Mouse (Mus musculus): Measurements from ENCODE around the gene BC017158. TPM values are rescaled to one million over a fixed set of nuclear protein-coding genes. Genes with fewer than 3 reads are reported as not detected.
A peak's percentile ranks its signal among the peaks of the same experiment; 100 is the strongest.

Gene BC017158
- polyA plus RNA-seq, 1 experiment from 2014 or later = 23.3 TPM

- peak within 1 kb of the TSS; percentile 66 for H3K27ac ChIP-seq (ENCODE audit: low read length)
- H3K36me3 ChIP-seq (ENCODE audit: control insufficient read depth, insufficient read depth) = peaks cover 12% of the 10 kb centered on the region
- H3K4me1 ChIP-seq (ENCODE audit: control insufficient read depth, low read depth, low read length) = peaks cover 21% of the 10 kb centered on the region
- WGBS (ENCODE audit: insufficient replicate concordance) = 10% methylated on average over 26 of the region's 30 CpGs
- peak within 1 kb of the TSS; percentile 70 for H3K9ac ChIP-seq (ENCODE audit: low read depth, low read length)
- peak; percentile 53 for ATAC-seq (ENCODE audit: low read depth)
- peaks cover 6% of the 10 kb centered on the region for H3K27me3 ChIP-seq (ENCODE audit: control insufficient read depth, insufficient read depth, low read depth, low read length)
- no peaks in the 10 kb centered on the region for H3K9me3 ChIP-seq (replicated peaks; ENCODE audit: control insufficient read depth, low read length)
- H3K4me3 ChIP-seq (ENCODE audit: low read depth, low read length) = peak within 1 kb of the TSS; percentile 62
- H3K4me2 ChIP-seq (ENCODE audit: low read depth, low read length) = peak within 1 kb of the TSS; percentile 82
These were observed 51.2 kb downstream of the BC017158 start, which contains the start of gene Tgfb1i1 for GRCm38 (mm10) chr7:128246496-128247391. Gene Tgfb1i1 (plus strand): TSS chr7:128246812.

DNA sequence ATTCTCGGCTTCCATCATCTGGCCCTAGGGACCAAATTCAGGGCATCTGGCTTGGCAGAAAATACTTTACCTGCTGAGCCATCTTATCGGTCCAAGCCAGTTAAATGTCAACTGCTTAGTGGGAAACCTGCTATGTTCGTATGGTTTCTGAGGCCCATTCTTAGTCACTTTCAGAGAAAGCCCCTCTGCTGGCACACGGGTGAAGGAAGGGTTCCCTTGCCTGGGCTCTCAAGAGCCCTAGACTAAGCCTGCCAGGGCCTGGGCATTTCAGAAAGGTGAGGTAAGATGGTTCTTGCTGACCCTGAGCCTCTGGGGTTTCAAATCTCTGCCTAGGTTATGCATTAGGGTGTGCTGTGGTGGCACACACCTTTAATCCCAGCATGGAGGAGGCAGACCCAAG lies 52.4 kb downstream of the BC017158 start:
- Histone ChIP-seq H3K4me3 (ENCODE audit: low read depth, low read length) (no peak overlapping the region), H3K36me3 (ENCODE audit: control insufficient read depth, insufficient read depth) (peaks cover 15% of the 10 kb centered on the region), H3K9ac (ENCODE audit: low read depth, low read length) (no peak overlapping the region), H3K4me1 (ENCODE audit: control insufficient read depth, low read depth, low read length) (peaks cover 23% of the 10 kb centered on the region), H3K27me3 (ENCODE audit: control insufficient read depth, insufficient read depth, low read depth, low read length) (peaks cover 4% of the 10 kb centered on the region; the same call in 1 of the 2 replicates), H3K9me3 (replicated peaks; ENCODE audit: control insufficient read depth, low read length) (no peaks in the 10 kb centered on the region), H3K4me2 (ENCODE audit: low read depth, low read length) (no peak overlapping the region), H3K27ac (ENCODE audit: low read length) (no peak overlapping the region)
- WGBS (ENCODE audit: insufficient replicate concordance) = 71% methylated on average over 4 of the region's 4 CpGs
- ATAC-seq (ENCODE audit: low read depth) = no peak

GRCm38 (mm10) chr7:128244410-128245025 lies 53.5 kb downstream of the BC017158 start:
- no peak for ATAC-seq (ENCODE audit: low read depth)
- Histone ChIP-seq H3K4me1 (ENCODE audit: control insufficient read depth, low read depth, low read length) (peaks cover 17% of the 10 kb centered on the region), H3K4me3 (ENCODE audit: low read depth, low read length) (no peak overlapping the region), H3K4me2 (ENCODE audit: low read depth, low read length) (no peak overlapping the region), H3K27ac (ENCODE audit: low read length) (no peak overlapping the region), H3K9ac (ENCODE audit: low read depth, low read length) (no peak overlapping the region), H3K9me3 (replicated peaks; ENCODE audit: control insufficient read depth, low read length) (no peaks in the 10 kb centered on the region), H3K27me3 (ENCODE audit: control insufficient read depth, insufficient read depth, low read depth, low read length) (peaks cover 4% of the 10 kb centered on the region; the same call in 1 of the 2 replicates), H3K36me3 (ENCODE audit: control insufficient read depth, insufficient read depth) (peaks cover 21% of the 10 kb centered on the region)
- 86% methylated on average over 18 of the region's 18 CpGs for WGBS (ENCODE audit: insufficient replicate concordance)

GRCm38 (mm10) chr7:128243921-128244320 lies 54.0 kb downstream of the BC017158 start:
- ATAC-seq (ENCODE audit: low read depth) = no peak
- Histone ChIP-seq H3K4me1 (ENCODE audit: control insufficient read depth, low read depth, low read length) (peaks cover 22% of the 10 kb centered on the region), H3K4me3 (ENCODE audit: low read depth, low read length) (no peak overlapping the region), H3K36me3 (ENCODE audit: control insufficient read depth, insufficient read depth) (peaks cover 21% of the 10 kb centered on the region), H3K27me3 (ENCODE audit: control insufficient read depth, insufficient read depth, low read depth, low read length) (peaks cover 4% of the 10 kb centered on the region; the same call in 1 of the 2 replicates), H3K9ac (ENCODE audit: low read depth, low read length) (no peak overlapping the region), H3K27ac (ENCODE audit: low read length) (no peak overlapping the region), H3K4me2 (ENCODE audit: low read depth, low read length) (no peak overlapping the region), H3K9me3 (replicated peaks; ENCODE audit: control insufficient read depth, low read length) (no peaks in the 10 kb centered on the region)
- 86% methylated on average over 10 of the region's 10 CpGs for WGBS (ENCODE audit: insufficient replicate concordance)

DNA sequence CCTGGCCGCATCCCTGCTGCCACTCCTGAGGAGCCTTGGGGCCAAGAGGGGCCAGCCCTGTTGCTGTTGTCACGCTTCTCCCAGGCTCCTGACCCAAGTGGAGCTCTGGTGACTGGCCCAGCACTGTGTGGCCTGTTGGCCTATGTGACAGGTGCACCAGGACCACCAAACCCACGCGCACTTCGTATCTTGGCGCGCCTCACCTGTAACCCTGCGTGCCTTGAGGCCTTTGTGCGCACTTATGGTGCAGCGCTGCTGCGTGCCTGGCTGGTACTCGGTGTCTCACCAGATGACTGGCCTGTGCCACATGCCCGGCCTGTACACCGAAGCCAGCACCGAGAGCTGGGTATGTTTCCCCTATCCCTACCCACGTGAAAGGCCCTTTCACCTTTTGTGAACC lies 55.6 kb downstream of the BC017158 start:
- 92% methylated on average over 16 of the region's 16 CpGs for WGBS (ENCODE audit: insufficient replicate concordance)
- no peak for ATAC-seq (ENCODE audit: low read depth)
- Histone ChIP-seq H3K9me3 (replicated peaks; ENCODE audit: control insufficient read depth, low read length) (no peaks in the 10 kb centered on the region), H3K4me3 (ENCODE audit: low read depth, low read length) (no peak overlapping the region), H3K27ac (ENCODE audit: low read length) (no peak overlapping the region), H3K4me2 (ENCODE audit: low read depth, low read length) (no peak overlapping the region), H3K9ac (ENCODE audit: low read depth, low read length) (no peak overlapping the region), H3K4me1 (ENCODE audit: control insufficient read depth, low read depth, low read length) (peaks cover 23% of the 10 kb centered on the region), H3K36me3 (ENCODE audit: control insufficient read depth, insufficient read depth) (peaks cover 21% of the 10 kb centered on the region), H3K27me3 (ENCODE audit: control insufficient read depth, insufficient read depth, low read depth, low read length) (peaks cover 4% of the 10 kb centered on the region; the same call in 1 of the 2 replicates)

- peak overlapping the region; percentile 17; the same call in 1 of the 2 replicates for H3K9ac ChIP-seq (ENCODE audit: low read depth, low read length)
- H3K4me2 ChIP-seq (ENCODE audit: low read depth, low read length) = no peak overlapping the region
- ATAC-seq (ENCODE audit: low read depth) = no peak
- no peak overlapping the region for H3K27ac ChIP-seq (ENCODE audit: low read length)
- H3K9me3 ChIP-seq (replicated peaks; ENCODE audit: control insufficient read depth, low read length) = no peaks in the 10 kb centered on the region
- peaks cover 22% of the 10 kb centered on the region for H3K4me1 ChIP-seq (ENCODE audit: control insufficient read depth, low read depth, low read length)
- no peak overlapping the region for H3K4me3 ChIP-seq (ENCODE audit: low read depth, low read length)
- WGBS (ENCODE audit: insufficient replicate concordance) = 92% methylated on average over 27 of the region's 27 CpGs
- no peaks in the 10 kb centered on the region for H3K27me3 ChIP-seq (ENCODE audit: control insufficient read depth, insufficient read depth, low read depth, low read length)
- H3K36me3 ChIP-seq (ENCODE audit: control insufficient read depth, insufficient read depth) = peaks cover 21% of the 10 kb centered on the region
These were observed 57.7 kb downstream of the BC017158 start for GRCm38 (mm10) chr7:128240131-128240784.

- peak overlapping the region; percentile 89 for H3K4me3 ChIP-seq (ENCODE audit: low read depth, low read length)
- H3K4me1 ChIP-seq (ENCODE audit: control insufficient read depth, low read depth, low read length) = peaks cover 22% of the 10 kb centered on the region
- no peak for ATAC-seq (ENCODE audit: low read depth)
- no peaks in the 10 kb centered on the region for H3K9me3 ChIP-seq (replicated peaks; ENCODE audit: control insufficient read depth, low read length)
- H3K27me3 ChIP-seq (ENCODE audit: control insufficient read depth, insufficient read depth, low read depth, low read length) = no peaks in the 10 kb centered on the region
- 27% methylated on average over 4 of the region's 4 CpGs for WGBS (ENCODE audit: insufficient replicate concordance)
- peaks cover 15% of the 10 kb centered on the region for H3K36me3 ChIP-seq (ENCODE audit: control insufficient read depth, insufficient read depth)
- peak overlapping the region; percentile 92 for H3K27ac ChIP-seq (ENCODE audit: low read length)
- peak overlapping the region; percentile 89 for H3K4me2 ChIP-seq (ENCODE audit: low read depth, low read length)
- peak overlapping the region; percentile 64 for H3K9ac ChIP-seq (ENCODE audit: low read depth, low read length)
These were observed 59.0 kb downstream of the BC017158 start for GRCm38 (mm10) chr7:128238991-128239390.

GRCm38 (mm10) chr7:128237927-128238778 lies 59.8 kb downstream of the BC017158 start, which contains the start of gene 9130023H24Rik:
Gene 9130023H24Rik (minus strand): TSS chr7:128238031.
- H3K9ac ChIP-seq (ENCODE audit: low read depth, low read length) = peak within 1 kb of the TSS; percentile 85
- H3K4me2 ChIP-seq (ENCODE audit: low read depth, low read length) = peak within 1 kb of the TSS; percentile 89
- peaks cover 14% of the 10 kb centered on the region for H3K36me3 ChIP-seq (ENCODE audit: control insufficient read depth, insufficient read depth)
- H3K27me3 ChIP-seq (ENCODE audit: control insufficient read depth, insufficient read depth, low read depth, low read length) = no peaks in the 10 kb centered on the region
- peak within 1 kb of the TSS; percentile 89 for H3K4me3 ChIP-seq (ENCODE audit: low read depth, low read length)
- ATAC-seq (ENCODE audit: low read depth) = peak; percentile 87
- no peaks in the 10 kb centered on the region for H3K9me3 ChIP-seq (replicated peaks; ENCODE audit: control insufficient read depth, low read length)
- peak within 1 kb of the TSS; percentile 99 for H3K27ac ChIP-seq (ENCODE audit: low read length)
- peaks cover 22% of the 10 kb centered on the region for H3K4me1 ChIP-seq (ENCODE audit: control insufficient read depth, low read depth, low read length)
- WGBS (ENCODE audit: insufficient replicate concordance) = under 1% methylated on average over 72 of the region's 72 CpGs
